Mouse (Mus musculus): ENCODE data around the gene Spag7. TPM values are rescaled to one million over a fixed set of nuclear protein-coding genes. Genes with fewer than 3 reads are reported as not detected.
A peak's percentile ranks its signal among the peaks of the same experiment; 100 is the strongest.

Spag7 gene
- polyA plus RNA-seq, 3 experiments from 2014 or later: 131 to 155 (median 137) TPM

DNA sequence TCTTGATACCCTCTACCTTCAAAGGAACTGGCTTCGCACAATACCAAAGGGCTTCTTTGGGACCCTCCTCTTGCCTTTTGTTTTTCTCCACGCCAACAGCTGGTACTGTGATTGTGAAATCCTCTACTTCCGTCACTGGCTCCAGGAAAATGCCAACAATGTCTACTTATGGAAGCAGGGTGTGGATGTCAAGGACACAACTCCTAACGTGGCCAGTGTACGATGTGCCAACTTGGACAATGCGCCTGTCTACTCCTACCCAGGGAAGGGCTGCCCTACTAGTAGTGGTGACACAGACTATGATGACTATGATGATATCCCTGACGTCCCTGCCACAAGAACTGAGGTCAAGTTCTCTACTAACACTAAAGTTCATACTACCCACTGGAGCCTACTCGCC, 29.2 kb downstream of the Spag7 start:
- ATAC-seq: no peak

DNA sequence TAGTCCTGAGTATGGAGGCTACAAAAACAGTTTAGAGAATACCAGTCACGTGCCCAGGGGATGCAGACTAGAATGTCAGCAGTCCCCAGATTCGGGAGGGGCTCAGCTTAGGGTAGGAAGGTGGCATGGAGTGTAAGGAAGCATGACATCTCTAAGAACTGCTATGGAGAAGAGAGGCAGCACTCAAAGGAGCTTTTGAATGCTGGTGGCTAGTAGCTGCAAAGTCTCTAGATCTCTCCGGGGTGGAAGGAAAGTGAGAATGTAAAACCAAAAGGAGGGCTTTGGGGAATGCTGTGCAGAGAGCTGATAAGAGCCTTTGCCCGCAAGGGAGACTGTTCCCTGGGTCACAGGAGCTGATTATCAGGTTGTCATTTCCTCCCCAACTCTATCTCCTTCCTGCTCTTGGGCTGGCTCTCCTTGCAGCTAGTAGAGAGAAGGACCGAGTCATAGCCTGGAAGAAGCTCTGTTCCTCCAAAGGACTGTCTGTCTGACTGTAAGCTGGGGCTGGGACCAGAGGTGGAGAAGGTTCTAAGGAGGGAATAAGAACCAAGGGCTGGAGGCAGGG, 30.4 kb downstream of the Spag7 start, which contains the start of gene Gp1ba:
Gene Gp1ba (plus strand): TSS at position 409 of the 565 bp plus-strand sequence.
- no peak for ATAC-seq

DNA sequence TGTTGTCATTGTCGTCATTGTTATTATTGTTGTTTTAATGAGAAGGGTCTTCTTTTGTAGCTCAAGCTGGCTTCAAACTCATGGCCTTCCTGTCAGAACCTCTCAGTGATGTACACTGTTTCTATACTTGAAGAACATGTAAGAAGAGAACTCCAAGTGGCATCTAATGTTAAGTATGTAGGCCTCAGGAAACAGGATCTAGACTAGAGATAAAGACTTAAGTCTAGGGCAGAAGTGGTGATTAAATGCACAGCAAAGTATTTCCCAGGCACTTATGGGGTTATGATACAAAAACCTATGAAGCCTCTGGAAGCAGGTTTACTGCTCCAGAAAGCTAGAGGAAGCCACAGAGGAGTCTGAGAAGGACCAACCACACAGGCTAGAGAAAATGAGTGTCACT, 30.9 kb downstream of the Spag7 start:
- ATAC-seq: no peak

DNA sequence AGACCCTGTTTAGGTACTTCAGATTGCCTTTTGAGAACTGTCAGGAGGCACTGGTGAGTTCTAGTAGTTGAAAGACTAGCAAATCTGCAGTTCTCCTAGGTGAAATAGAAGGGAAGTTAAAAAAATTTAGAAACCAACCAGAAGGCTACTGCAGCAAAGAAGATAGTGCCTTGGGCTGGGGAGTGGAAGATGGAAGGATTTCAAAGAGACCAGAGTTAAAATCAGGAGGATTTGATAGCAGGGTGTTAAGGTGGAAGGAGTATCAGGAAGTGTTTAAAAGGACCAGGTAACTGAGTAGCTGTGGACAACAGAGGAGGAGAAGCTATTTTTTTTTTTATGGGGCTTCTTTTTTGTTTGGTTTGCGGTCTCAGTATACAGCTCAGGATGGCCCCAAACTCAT, 31.5 kb downstream of the Spag7 start:
- ATAC-seq: no peak

DNA sequence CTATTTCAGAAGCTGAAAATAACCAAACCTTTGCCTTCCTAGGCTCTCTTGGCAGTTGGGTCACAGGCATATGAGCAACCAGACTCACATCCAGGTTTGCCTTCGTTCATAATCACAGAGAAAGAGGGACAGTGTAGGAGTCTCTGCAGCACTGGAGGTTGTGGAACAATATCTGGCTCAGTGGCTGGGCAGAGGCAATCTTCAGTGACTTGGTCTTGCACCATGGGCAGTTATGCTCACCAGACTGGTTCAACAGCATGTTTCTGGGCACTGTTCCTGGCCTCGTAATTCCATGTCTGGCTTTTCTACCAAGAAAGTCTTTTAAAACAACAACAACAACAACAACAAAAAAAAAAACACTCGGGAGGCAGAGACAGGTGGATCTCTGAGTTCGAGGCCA, 33.6 kb downstream of the Spag7 start:
- no peak for ATAC-seq

DNA sequence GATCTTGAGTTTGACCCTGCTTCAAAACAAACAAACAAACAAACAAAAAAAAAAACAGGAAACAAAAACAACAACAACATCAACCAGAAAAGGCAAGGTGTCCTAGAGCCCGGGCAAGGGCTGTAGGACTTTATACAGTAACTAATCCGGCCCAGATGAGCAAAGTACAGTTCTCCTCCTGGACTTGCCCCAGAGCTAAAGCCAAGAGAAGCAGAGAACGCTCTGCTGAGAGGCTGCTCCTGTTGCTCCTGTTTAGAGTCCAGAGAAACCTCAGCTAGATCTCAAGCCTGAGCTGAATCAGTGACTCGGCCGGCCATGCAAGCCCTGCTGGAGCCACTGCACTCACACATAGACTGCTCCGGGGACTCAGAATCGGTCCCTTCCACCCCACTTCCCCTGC, 39.1 kb downstream of the Spag7 start:
- ATAC-seq: no peak

DNA sequence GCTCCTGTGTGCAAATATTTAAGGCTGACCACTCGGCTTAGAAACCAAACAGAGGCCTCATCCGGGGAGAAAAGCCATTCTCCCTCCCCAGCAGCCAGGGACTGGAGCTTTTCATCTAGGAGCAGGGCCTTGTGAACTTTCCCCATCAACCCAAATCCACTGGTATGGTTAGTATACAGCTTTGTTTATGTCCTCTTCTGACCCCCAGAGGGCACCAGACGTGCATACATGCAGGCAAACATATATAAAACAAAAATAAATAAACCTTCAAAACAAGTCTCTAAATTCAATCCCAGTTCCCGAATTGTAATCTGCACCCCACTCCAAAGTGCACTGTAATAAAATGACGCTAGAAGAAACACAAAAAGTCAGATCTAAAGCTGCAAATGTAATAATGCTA, 39.7 kb downstream of the Spag7 start:
- no peak for ATAC-seq

DNA sequence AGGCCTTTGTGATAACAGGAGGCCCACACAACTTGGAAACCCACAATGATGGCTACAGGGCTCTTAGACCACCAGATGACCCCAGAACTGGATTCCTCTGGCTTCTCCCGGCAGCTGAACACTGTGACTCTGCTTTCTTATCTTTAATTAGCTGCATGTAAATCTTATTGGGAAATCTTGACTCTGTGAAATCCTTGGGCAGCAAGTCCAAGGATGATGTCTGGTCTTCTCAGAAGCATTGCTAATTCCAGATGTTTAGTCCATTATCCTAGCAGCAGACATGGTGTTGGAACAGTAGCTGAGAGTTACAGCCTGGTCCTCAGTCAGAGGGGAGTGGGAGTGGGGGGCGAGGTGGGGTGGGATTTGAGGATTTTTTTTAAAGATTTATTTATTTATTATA, 40.8 kb downstream of the Spag7 start:
- no peak for ATAC-seq

DNA sequence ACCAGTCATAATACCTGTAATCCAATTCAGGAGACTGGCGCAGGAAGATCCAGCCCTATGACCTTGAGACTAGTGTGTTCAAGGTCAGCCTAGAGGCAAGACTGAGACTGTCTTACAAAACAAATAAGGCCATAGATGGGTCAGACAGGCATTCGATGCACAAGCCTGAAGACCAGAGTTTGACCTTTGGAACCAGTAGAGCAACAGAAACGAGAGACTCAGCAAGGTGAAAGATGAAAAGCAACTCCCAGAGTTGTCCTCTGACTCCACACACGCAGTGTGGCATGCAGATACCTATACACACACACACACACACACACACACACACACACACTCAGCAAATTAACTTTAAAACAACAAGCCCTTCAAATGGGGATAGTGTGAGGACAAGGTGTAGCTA, 42.3 kb downstream of the Spag7 start:
- no peak for ATAC-seq

DNA sequence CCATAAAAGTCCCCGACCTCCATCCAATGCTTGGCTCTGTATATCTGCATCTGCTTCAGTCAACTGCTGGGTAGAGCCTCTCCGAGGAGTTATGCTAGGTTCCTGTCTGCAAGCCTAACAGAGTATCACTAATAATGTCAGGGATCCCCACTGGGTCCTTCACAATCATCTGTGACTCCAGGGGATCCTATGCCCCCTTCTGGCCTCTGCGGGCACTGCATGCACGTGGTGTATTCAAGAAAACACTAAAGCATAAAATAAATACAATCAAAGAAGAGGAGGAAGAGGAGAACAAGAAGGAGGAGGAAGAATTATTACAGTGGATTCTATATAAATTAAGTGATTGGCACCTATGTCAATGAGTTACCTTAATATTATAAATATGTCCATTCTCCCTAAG, 43.7 kb downstream of the Spag7 start:
- no peak for ATAC-seq

DNA sequence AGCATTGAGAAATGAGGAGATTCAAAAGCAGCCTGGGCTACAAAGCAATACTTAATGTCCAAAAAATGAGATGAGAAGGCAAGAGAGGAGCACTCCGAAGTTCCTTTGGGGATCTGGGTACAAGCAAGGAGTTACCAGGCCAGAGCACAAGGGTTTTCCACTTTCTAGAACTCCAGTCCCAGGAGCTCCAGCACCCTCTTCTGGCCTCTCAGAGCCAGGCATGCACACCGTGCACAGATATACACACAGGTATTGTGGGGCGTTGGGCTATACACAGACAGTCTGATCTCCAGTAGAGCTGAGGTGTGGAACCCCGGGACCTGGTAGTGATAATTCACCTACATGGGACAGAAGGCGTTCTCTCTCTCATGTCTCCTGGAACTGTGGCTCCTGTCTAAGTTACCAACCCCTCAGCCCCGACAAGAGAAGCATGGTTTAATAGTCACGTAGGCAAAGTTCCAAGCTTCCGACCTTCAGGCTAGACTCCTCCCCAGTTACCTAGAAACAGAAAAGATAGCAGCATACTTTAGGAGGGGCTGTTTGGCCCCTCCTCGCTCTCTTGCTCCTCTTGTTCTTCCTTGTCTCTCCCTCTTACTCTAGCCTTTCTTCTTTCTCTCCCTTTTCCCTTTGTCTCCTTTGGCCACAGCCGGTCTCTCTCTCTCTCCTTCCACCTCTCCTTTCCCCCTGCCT, 46.0 kb downstream of the Spag7 start:
- ATAC-seq: no peak

DNA sequence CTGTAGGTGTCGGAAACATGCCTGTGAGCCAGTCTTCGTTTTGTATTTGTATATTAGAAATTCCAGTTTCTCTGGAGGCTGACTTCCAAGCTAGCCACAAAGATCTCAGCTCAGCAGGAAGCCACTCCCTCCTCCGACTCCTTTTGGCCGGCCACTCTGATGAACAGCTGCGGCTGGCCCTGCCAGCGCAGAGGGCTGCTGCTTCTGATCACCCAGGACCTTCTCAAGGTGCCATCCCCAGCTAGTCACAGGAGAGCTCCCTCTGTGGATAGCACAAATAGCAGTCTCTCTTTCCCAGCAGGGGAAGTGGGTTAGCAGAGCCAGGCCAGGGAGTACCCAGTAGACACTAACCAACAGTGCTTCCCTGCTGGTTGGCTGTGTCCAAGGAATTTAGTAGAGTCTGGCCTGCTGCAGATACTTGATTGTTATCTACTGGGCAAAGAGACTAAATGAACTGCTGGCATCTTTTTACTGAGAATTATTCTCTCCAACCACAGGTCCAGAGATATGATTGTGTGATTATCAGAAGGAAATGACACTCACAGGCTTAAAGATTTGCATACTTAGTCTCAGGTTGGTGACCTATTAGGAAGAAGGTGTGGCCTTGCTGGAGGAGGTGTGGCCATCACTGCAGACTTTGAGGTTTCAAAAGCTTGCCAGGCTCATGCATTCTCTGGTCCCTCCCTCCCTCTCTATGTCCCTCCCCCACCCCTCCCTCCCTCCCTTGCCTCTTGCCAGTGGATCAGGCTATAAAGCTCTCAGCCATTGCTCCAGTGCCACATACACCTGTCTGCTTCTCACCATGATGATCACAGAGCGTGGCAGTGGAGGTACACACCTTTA, 47.0 kb downstream of the Spag7 start:
- peak; percentile 54 for ATAC-seq

DNA sequence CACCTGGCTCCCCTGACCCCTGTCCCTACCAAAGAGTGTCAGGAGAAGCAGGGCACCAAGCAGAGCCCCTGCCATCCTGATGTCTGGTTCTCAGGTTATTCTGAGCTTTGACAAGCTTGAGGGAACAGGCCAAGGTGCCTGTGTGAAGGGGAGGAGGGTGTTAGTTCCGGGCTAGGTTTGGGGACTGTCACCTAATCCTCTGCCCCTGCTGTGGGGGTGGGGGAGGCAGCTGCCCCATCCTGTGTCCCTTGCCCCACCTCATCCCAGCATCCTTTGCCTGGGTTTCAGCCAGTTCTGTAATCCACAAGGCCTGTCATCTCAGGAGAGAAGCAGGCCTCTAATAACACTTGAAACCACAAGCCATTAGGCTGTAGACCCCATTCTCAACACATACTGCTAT, 50.1 kb downstream of the Spag7 start, which contains the start of gene Chrne:
Gene Chrne (minus strand): TSS at position 116 of the 400 bp plus-strand sequence.
- ATAC-seq: no peak

DNA sequence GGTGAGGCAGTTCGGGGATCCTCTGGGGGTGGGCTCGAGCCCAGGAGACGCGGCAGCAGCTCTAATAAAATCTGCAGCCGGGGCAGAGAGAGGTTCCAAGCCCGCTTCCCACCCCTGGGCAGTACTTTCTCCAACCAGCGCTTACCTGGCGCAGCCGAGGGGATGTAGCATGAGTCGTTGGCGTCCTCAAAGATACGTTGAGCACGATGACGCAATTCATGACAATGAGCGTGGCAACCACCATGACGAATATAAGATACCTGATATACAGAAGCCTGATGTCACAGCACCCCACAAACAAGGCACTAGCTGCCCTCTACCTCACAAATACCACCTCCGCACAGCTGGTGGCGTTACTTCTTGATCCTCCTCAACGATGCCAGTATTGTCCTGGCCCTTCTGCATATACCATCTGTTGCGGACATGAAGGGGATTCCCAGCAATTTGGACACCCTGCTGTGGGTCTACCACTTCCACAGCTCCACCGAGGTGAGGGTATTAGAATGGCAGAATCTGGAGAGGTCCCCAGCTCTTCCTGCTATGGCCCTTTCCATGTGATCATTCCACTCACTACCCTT, 53.6 kb downstream of the Spag7 start, which contains the start of gene 4930544D05Rik:
Gene 4930544D05Rik (plus strand): TSS at position 333 of the 578 bp plus-strand sequence.
- ATAC-seq: peak; percentile 74

DNA sequence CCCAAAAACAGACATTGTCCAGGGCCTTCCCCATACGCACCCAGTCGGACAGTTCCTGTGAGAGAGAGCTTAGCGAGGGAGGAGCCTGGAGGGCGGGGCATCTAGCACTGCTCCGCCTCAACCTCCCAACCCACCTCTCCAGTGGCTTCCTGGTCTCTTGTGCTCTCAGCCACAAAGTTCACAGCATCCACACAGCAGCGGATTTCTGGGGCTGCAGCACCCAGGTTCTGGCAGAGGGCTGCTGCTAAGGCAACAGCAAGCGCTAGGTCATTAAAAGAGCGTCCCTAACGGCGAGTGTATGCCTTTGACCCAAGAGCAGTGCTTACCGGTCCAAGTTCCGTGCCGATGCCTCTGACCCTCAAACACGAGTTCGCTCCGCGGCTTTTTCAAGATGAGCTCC, 54.1 kb downstream of the Spag7 start:
- peak; percentile 96 for ATAC-seq

Other genes with a start within 250 kb of the Spag7 start
- 100 to 1,000 TPM in 2 of 3 experiments, 10 to 100 TPM in 1; 50.6 to 129 (median 119) TPM for gene Arrb2, start 236.8 kb downstream of the Spag7 start, polyA plus RNA-seq (2017; shearing (Covaris generic))
- 10 to 100 TPM; 76.7 to 81.3 (median 80.3) TPM for gene Med11, start 217.5 kb downstream of the Spag7 start, polyA plus RNA-seq (2017; shearing (Covaris generic))
- gene Zmynd15, start 210.0 kb downstream of the Spag7 start, polyA plus RNA-seq (2017; shearing (Covaris generic)): not detected
- gene Cxcl16, start 209.4 kb downstream of the Spag7 start, polyA plus RNA-seq (2017; shearing (Covaris generic)): under 1 TPM; 0.62 to 0.85 (median 0.72) TPM
- 1 to 10 TPM; 1.6 to 3.2 (median 2.3) TPM for gene Tm4sf5, start 164.2 kb downstream of the Spag7 start, polyA plus RNA-seq (2017; shearing (Covaris generic))
- gene Vmo1, start 154.8 kb downstream of the Spag7 start, polyA plus RNA-seq (2017; shearing (Covaris generic)): not detected
- not detected for gene Gltpd2, start 150.2 kb downstream of the Spag7 start, polyA plus RNA-seq (2017; shearing (Covaris generic))
- 100 to 1,000 TPM; 376 to 387 (median 385) TPM for gene Psmb6, start 144.0 kb downstream of the Spag7 start, polyA plus RNA-seq (2017; shearing (Covaris generic))
- not detected for gene Gm40193, start 136.5 kb downstream of the Spag7 start, polyA plus RNA-seq (2017; shearing (Covaris generic))
- gene Pld2, start 129.4 kb downstream of the Spag7 start, polyA plus RNA-seq (2017; shearing (Covaris generic)): 1 to 10 TPM; 1.8 to 2.1 (median 2.0) TPM
- gene Mink1, start 106.5 kb downstream of the Spag7 start, polyA plus RNA-seq (2017; shearing (Covaris generic)): 10 to 100 TPM in 1 of 3 experiments, 1 to 10 TPM in 2; 6.2 to 11.8 (median 9.2) TPM
- not detected for gene 4930544D05Rik, start 53.6 kb downstream of the Spag7 start, polyA plus RNA-seq (2017; shearing (Covaris generic))
- gene Chrne, start 50.2 kb downstream of the Spag7 start, polyA plus RNA-seq (2017; shearing (Covaris generic)): 1 to 10 TPM in 1 of 3 experiments, under 1 TPM in 2; 0.51 to 3.0 (median 0.78) TPM
- gene Gp1ba, start 30.3 kb downstream of the Spag7 start, polyA plus RNA-seq (2017; shearing (Covaris generic)): under 1 TPM; 0.17 to 0.69 (median 0.21) TPM
- 100 to 1,000 TPM; 276 to 454 (median 423) TPM for gene Rnf167, start 22.2 kb downstream of the Spag7 start, polyA plus RNA-seq (2017; shearing (Covaris generic))
- gene Slc25a11, start 21.9 kb downstream of the Spag7 start, polyA plus RNA-seq (2017; shearing (Covaris generic)): 100 to 1,000 TPM in 2 of 3 experiments, 10 to 100 TPM in 1; 85.3 to 111 (median 111) TPM
- gene Pfn1, start 14.8 kb downstream of the Spag7 start, polyA plus RNA-seq (2017; shearing (Covaris generic)): 1,000 to 10,000 TPM; 3,037 to 4,758 (median 3,214) TPM
- gene Eno3, start 12.2 kb downstream of the Spag7 start, polyA plus RNA-seq (2017; shearing (Covaris generic)): 10 to 100 TPM in 2 of 3 experiments, 1 to 10 TPM in 1; 6.2 to 27.4 (median 21.7) TPM
- gene Camta2, start 18.7 kb upstream of the Spag7 start, polyA plus RNA-seq (2017; shearing (Covaris generic)): 10 to 100 TPM; 11.5 to 17.1 (median 12.8) TPM
- 1 to 10 TPM in 1 of 3 experiments, under 1 TPM in 1, not detected in 1; 0.44 to 1.0 TPM for gene Inca1, start 30.7 kb upstream of the Spag7 start, polyA plus RNA-seq (2017; shearing (Covaris generic))
- 1 to 10 TPM in 2 of 3 experiments, under 1 TPM in 1; 0.99 to 2.0 (median 1.3) TPM for gene Kif1c, start 31.1 kb upstream of the Spag7 start, polyA plus RNA-seq (2017; shearing (Covaris generic))
- 1 to 10 TPM; 3.4 to 5.8 (median 4.6) TPM for gene Zfp3, start 94.8 kb upstream of the Spag7 start, polyA plus RNA-seq (2017; shearing (Covaris generic))
- gene Scimp, start 143.2 kb upstream of the Spag7 start, polyA plus RNA-seq (2017; shearing (Covaris generic)): 1 to 10 TPM in 1 of 3 experiments, under 1 TPM in 1, not detected in 1; 0.67 to 1.1 TPM
- 10 to 100 TPM in 2 of 3 experiments, 1 to 10 TPM in 1; 9.9 to 13.0 (median 11.4) TPM for gene Rabep1, start 175.4 kb upstream of the Spag7 start, polyA plus RNA-seq (2017; shearing (Covaris generic))